Mouse (Mus musculus) heart, postnatal 0 days (tissue): Measurements from ENCODE around the gene Agbl4. TPM values are rescaled to one million over a fixed set of nuclear protein-coding genes. Genes with fewer than 3 reads are reported as not detected.

Source experiments
- ATAC-seq: fragments of 200-750 bp; cut with Nextera tagmentation; 2 replicates; pipeline ENCODE4 v1.8.0; 2017; ENCODE audit warnings: low read depth, moderate number of reproducible peaks, moderate library complexity; ENCODE audit not compliant: insufficient read depth
- DNase-seq: peaks from one replicate; pipeline ENCODE4 v3.0.0-alpha.2; 2016; ENCODE audit warnings: low spot score
- H3K27ac ChIP-seq: fragments of 300-500 bp; sonication (generic); 2 replicates; pipeline ENCODE4 v1.5.1; 2014; ENCODE audit warnings: low read depth, mild to moderate bottlenecking
- H3K27me3 ChIP-seq: fragments of 300-500 bp; sonication (generic); 2 replicates; pipeline ENCODE4 v1.6.1; 2014; ENCODE audit warnings: low read length, mixed read lengths; ENCODE audit not compliant: control insufficient read depth, insufficient read depth
- H3K36me3 ChIP-seq: fragments of 300-500 bp; sonication (generic); replicated peaks from 2 replicates; pipeline ENCODE4 v1.6.1; 2014; ENCODE audit warnings: low read length, mixed read lengths; ENCODE audit not compliant: control insufficient read depth, insufficient read depth
- H3K4me1 ChIP-seq: fragments of 300-500 bp; sonication (generic); 2 replicates; pipeline ENCODE4 v1.6.1; 2014; ENCODE audit warnings: antibody characterized with exemption; ENCODE audit not compliant: control insufficient read depth, insufficient read depth
- H3K4me2 ChIP-seq: fragments of 300-500 bp; sonication (generic); 2 replicates; pipeline ENCODE4 v1.6.1; 2014; ENCODE audit warnings: low read depth, mild to moderate bottlenecking, low read length, moderate library complexity
- H3K4me3 ChIP-seq: fragments of 300-500 bp; sonication (generic); 2 replicates; pipeline ENCODE4 v1.5.1; 2014; ENCODE audit warnings: low read depth, low read length
- H3K9ac ChIP-seq: fragments of 300-500 bp; sonication (generic); replicated peaks from 2 replicates; pipeline ENCODE4 v1.6.1; 2014; ENCODE audit warnings: low read depth, low read length, mixed read lengths
- H3K9me3 ChIP-seq: fragments of 300-500 bp; sonication (generic); replicated peaks from 2 replicates; pipeline ENCODE4 v1.6.1; 2016; ENCODE audit warnings: low read length; ENCODE audit not compliant: control insufficient read depth
- CTCF ChIP-seq: IDR thresholded peaks from 2 replicates; pipeline ENCODE4 v1.5.1; 2016; ENCODE audit warnings: antibody characterized with exemption, control low read depth, low read depth
- EP300 ChIP-seq: IDR thresholded peaks from 2 replicates; pipeline ENCODE4 v1.6.1; 2016; ENCODE audit warnings: antibody characterized with exemption, low read depth
- WGBS: fragments of 180-500 bp; shearing (Covaris S2); extraction: QIAGEN DNeasy Blood & Tissue Kit; methylation state at CpG from one replicate; pipeline ENCODE4 v1.1.7; 2014; 5-methylcytosine and 5-hydroxymethylcytosine counted together
- polyA plus RNA-seq: library from polyadenylated mRNA; unstranded; fragments of >200 nt; fragmentation: Nextera tagmentation; extraction: Ambion mirVana; gene quantifications from 2 replicates; pipeline ENCODE4 v1.2.1, GENCODE M21; 2015
- total RNA-seq: library from RNA; depleted of rRNA; stranded (reverse); fragments of >200 nt; gene quantifications from 2 replicates; pipeline ENCODE4 v1.2.3, GENCODE M21; 2014; ENCODE audit warnings: low replicate concordance

Gene Agbl4
- total and polyA plus RNA-seq, 2 experiments from 2014 or later: 0.55 TPM; not detected in 1

DNA sequence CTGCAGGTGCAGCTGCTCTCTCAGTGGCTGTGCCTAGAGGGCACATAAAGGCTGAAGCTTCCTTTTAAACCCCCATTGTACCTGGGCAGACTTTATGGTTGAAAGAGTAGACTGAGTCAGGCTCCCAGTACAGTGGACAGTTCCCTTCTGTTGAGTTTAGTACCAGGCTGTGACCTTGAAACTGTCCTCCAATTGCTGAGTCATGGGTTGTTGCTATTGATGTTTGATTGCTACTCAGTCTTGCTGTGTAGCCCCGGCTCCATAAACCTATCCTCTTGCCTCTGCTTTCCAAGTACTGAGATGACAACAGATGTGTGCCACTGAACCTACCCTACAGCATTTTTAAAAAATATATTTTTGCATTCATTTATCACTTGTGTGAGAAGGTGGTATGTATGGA, 1190.8 kb downstream of the Agbl4 start:
- H3K27ac ChIP-seq: no peak overlapping the region
- TF ChIP-seq EP300 (no peak), CTCF (no peak)

DNA sequence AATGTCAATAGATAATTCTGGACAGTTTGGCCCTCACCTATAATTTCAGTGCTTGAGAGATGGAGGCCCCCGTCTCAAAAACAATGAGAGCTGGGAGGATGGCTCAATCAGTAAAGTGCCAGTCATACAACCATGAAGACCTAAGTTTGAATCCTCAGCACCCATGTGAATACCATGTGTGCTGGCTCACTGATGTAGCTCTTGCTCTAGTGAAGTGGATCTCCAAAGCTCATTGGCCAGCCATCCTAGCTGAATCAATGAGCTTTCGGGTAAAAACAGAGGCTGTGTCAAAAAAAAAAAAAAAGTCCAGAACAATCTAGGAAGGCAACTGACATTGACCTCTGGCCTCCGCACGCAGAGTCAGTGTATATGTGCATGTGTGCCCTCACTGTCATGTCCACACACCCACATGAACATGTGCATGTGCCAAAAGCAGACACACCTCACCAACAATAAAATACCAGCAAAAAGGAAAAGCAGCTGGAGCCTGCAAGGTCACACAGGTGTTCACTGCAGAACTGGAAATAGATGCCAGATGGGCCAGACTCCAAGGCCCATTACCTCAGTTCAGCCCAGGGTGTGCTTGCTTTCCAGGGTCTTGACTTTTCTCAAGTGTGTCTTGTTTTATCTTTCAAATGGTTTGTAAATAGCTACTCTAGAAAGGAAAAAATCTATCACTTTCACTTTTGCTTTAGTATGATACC, 1192.2 kb downstream of the Agbl4 start:
- WGBS: 82% methylated on average over 4 of the region's 4 CpGs
- no peak for ATAC-seq
- no peak overlapping the region for H3K4me2 ChIP-seq
- H3K4me1 ChIP-seq: no peaks in the 10 kb centered on the region
- no peak overlapping the region for H3K9ac ChIP-seq
- TF ChIP-seq EP300 (no peak), CTCF (no peak)
- H3K36me3 ChIP-seq: no peaks in the 10 kb centered on the region
- no peak overlapping the region for H3K4me3 ChIP-seq
- DNase-seq: no peak
- no peaks in the 10 kb centered on the region for H3K27me3 ChIP-seq
- H3K9me3 ChIP-seq: no peaks in the 10 kb centered on the region
- no peak overlapping the region for H3K27ac ChIP-seq

More for the DNA sequence above, 1190.8 kb downstream of the Agbl4 start:
- H3K4me3 ChIP-seq: no peak overlapping the region
- no peaks in the 10 kb centered on the region for H3K9me3 ChIP-seq
- H3K27me3 ChIP-seq: no peaks in the 10 kb centered on the region
- no peaks in the 10 kb centered on the region for H3K4me1 ChIP-seq
- 68% methylated on average over 1 of the region's 1 CpGs for WGBS
- no peaks in the 10 kb centered on the region for H3K36me3 ChIP-seq
- no peak overlapping the region for H3K4me2 ChIP-seq
- ATAC-seq (no peak), DNase-seq (no peak)
- no peak overlapping the region for H3K9ac ChIP-seq

DNA sequence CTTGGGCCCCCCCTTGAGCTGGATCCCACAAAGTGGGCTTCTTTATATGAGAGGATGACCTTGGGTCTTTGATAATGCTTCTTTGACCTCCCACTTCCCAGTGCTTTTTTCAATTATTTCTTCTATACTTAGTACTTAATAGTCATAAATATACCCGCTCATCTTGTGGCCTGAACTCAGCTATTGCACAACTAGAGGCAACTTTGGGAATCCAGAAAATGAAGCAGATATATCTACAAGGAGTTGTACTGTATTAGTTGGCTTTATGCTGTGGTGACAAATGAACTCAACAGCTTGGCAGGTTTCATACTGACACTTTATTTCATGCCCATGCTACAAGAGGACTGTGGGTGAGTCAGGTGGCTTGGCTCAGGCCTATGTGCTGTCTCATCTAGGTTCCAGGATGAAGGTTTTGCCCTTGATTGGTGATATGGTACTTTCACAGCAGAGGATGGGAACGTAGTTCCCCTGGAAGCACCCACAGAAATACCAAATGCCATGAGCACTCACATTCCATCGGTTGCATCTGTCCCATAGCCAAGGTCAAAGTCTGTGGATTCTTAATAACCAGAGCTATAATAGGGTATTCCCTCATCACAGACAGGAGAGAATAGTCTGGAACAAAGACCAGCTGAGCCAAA, 1197.3 kb downstream of the Agbl4 start:
- DNase-seq (no peak), ATAC-seq (peak; percentile 44; the same call in 1 of the 2 replicates)
- peaks cover 7% of the 10 kb centered on the region; the same call in 1 of the 2 replicates for H3K4me1 ChIP-seq
- H3K27me3 ChIP-seq: no peaks in the 10 kb centered on the region
- H3K27ac ChIP-seq: no peak overlapping the region
- no peak overlapping the region for H3K4me3 ChIP-seq
- no peak overlapping the region for H3K9ac ChIP-seq
- no peaks in the 10 kb centered on the region for H3K9me3 ChIP-seq
- H3K36me3 ChIP-seq: no peaks in the 10 kb centered on the region
- TF ChIP-seq EP300 (no peak), CTCF (no peak)
- no peak overlapping the region for H3K4me2 ChIP-seq
- WGBS: 56% methylated on average over 3 of the region's 3 CpGs

DNA sequence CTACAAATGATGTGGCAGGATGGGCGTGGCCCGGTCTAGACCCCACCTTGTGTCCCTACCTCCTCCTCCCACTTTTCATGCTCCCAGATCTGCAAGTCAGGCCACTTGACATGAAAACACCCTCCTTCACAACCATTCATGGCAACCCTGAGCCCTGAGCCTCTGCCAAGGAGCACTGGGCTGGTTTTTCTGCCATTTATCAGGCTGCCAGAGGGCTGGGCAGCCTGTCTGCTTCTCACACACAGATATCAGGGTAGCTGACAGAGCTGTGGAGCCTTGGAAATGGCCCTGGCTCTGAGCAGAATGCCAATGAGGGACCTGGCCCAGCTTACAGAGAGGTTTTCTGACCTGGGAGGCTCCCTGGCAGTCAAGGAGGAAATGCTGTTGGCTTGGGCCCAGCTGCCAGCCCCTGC, 1199.8 kb downstream of the Agbl4 start:
- TF ChIP-seq CTCF (no peak), EP300 (no peak)
- DNase-seq (peak; percentile 32), ATAC-seq (peak; percentile 72)
- Histone ChIP-seq H3K4me3 (no peak overlapping the region), H3K36me3 (no peaks in the 10 kb centered on the region), H3K9me3 (no peaks in the 10 kb centered on the region), H3K27ac (peak overlapping the region; percentile 26; the same call in 1 of the 2 replicates), H3K4me1 (peaks cover 7% of the 10 kb centered on the region; the same call in 1 of the 2 replicates), H3K27me3 (no peaks in the 10 kb centered on the region), H3K4me2 (no peak overlapping the region), H3K9ac (no peak overlapping the region)
- 86% methylated on average over 2 of the region's 2 CpGs for WGBS

DNA sequence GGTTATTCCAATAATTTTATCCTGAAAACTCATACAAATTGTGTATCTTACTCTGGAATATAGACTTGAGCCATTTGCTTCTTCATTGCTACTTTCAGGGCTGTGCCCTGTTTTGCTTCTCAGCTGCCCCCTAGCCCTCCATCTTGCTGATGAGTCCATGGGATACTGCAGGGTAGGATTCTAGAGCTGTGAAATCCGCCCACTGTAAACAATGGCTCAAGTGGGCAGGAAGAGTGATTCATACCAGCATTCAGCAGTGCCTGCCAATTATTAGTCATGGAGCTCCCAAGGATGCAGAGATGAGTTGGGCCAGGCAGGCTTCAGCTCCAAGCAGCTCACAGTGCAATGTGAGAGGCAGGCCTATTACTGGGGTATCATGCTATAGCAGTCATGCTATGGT, 1200.5 kb downstream of the Agbl4 start:
- Histone ChIP-seq H3K9ac (no peak overlapping the region), H3K9me3 (no peaks in the 10 kb centered on the region), H3K27ac (no peak overlapping the region), H3K4me3 (no peak overlapping the region), H3K4me2 (no peak overlapping the region), H3K27me3 (no peaks in the 10 kb centered on the region), H3K36me3 (no peaks in the 10 kb centered on the region), H3K4me1 (peaks cover 7% of the 10 kb centered on the region; the same call in 1 of the 2 replicates)
- WGBS: 39% methylated on average over 1 of the region's 1 CpGs
- ATAC-seq (0 out of 2 replicates have a peak, but pooled peaks have one; percentile 37), DNase-seq (no peak)
- TF ChIP-seq CTCF (no peak), EP300 (no peak)
